Mouse (Mus musculus) layer of hippocampus, adult 8-10 months (tissue): Measurements from ENCODE around the gene F10. TPM values are rescaled to one million over a fixed set of nuclear protein-coding genes. Genes with fewer than 3 reads are reported as not detected.
"Not testable (repeated sequence)": the region's sequence is repeated elsewhere in the genome, so short reads cannot be mapped to it uniquely, and the experiment has no call there.

Experiments used
- DNase-seq, 2 experiments: peaks; one replicate each; pipeline ENCODE4 v3.0.0; 2022; ENCODE audit warnings: low spot score in 2 of 2
- total RNA-seq, 4 experiments: library from RNA; stranded (reverse); gene quantifications; 2 replicates each; pipeline ENCODE4 v1.2.4; 2022

F10 gene
- total RNA-seq, 4 experiments from 2014 or later = not detected

- no peak for DNase-seq
Measured at GRCm38 (mm10) chr8:13060441-13061150, 23.5 kb downstream of the F10 start, which contains the start of gene Proz. Gene Proz, plus strand, starts transcription at chr8:13060914.

GRCm38 (mm10) chr8:13063112-13063511 is 26.0 kb downstream of the F10 start:
- no peak for DNase-seq

GRCm38 (mm10) chr8:13073255-13073654 is 36.1 kb downstream of the F10 start:
- DNase-seq = no peak

- DNase-seq = no peak
Measured at GRCm38 (mm10) chr8:13075044-13075443, 37.9 kb downstream of the F10 start.

- DNase-seq = not testable (repeated sequence)
Measured at GRCm38 (mm10) chr8:13075579-13075978, 38.5 kb downstream of the F10 start.

- no peak for DNase-seq
Measured at GRCm38 (mm10) chr8:13077542-13077941, 40.4 kb downstream of the F10 start.

- DNase-seq = peak; percentile 83 to 90
Measured at GRCm38 (mm10) chr8:13104691-13105086, 67.6 kb downstream of the F10 start.

- DNase-seq = peak; percentile 95
Measured at GRCm38 (mm10) chr8:13105087-13105881, 68.2 kb downstream of the F10 start, which contains the start of the genes Pcid2 and Cul4a. Gene Pcid2, minus strand, starts transcription at chr8:13105459. Gene Cul4a, plus strand, starts transcription at chr8:13105621.

GRCm38 (mm10) chr8:13105908-13106551 is 68.9 kb downstream of the F10 start:
- DNase-seq = peak in 1 of 2 experiments; percentile 21

Other genes with a start within 250 kb of the F10 start
- 100 to 1,000 TPM; 191 to 291 (median 234) TPM for gene Mcf2l, start 163.5 kb upstream of the F10 start, total RNA-seq
- gene F7, start 11.3 kb upstream of the F10 start, total RNA-seq = not detected
- not detected for gene Proz, start 23.6 kb downstream of the F10 start, total RNA-seq
- gene Pcid2, start 68.2 kb downstream of the F10 start, total RNA-seq = 10 to 100 TPM; 25.6 to 35.2 (median 27.4) TPM
- 10 to 100 TPM; 53.7 to 60.8 (median 57.4) TPM for gene Cul4a, start 68.3 kb downstream of the F10 start, total RNA-seq
- 100 to 1,000 TPM; 261 to 360 (median 306) TPM for gene Lamp1, start 121.9 kb downstream of the F10 start, total RNA-seq
- gene Grtp1, start 163.3 kb downstream of the F10 start, total RNA-seq = 1 to 10 TPM; 3.9 to 6.7 (median 5.5) TPM
- gene Adprhl1, start 216.9 kb downstream of the F10 start, total RNA-seq = 1 to 10 TPM in 2 of 4 experiments, under 1 TPM in 2; 0.59 to 1.3 (median 1.0) TPM